Mouse (Mus musculus): ENCODE results near the gene Sost.

DNA sequence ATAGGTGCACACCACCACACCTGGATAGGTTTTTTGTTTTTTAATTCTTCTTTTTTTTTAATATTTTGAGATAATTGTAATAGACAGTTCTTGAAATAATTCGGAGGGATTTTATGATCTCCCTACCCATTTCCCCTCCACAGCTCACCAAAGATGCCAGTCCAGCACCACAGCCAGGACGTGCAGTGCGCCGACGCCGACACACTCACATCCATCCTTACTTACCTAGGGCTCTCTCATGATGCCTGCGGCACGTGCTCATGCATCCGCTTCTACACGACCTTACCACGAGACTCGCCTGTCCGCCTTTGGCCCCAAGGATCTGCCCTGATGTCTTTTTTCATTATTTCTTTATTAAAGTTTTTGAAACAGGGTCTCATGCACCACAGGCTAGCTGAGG is 3.0 kb upstream of the Sost start:
- TF ChIP-seq POLR2A (IDR thresholded peaks at IDR 0.05; ENCODE audit: extremely low read depth, insufficient read depth, low read length): no peak
- no peak for TF ChIP-seq CTCF (IDR thresholded peaks at IDR 0.05; ENCODE audit: extremely low read depth, insufficient read depth, low read length)

Data from cortical plate, adult 2 months (tissue).